Mouse (Mus musculus) neural tube, embryonic 15.5 days (tissue): Measurements from ENCODE around the gene Olfr1226. TPM values are rescaled to one million over a fixed set of nuclear protein-coding genes. Genes with fewer than 3 reads are reported as not detected.
"Not testable (repeated sequence)": the region's sequence is repeated elsewhere in the genome, so short reads cannot be mapped to it uniquely, and the experiment has no call there.

ENCODE experiments used
- ATAC-seq: fragments of 200-750 bp; cut with Nextera tagmentation; 2 replicates; pipeline ENCODE4 v1.8.0; 2017; ENCODE audit warnings: mild to moderate bottlenecking, moderate TSS enrichment, moderate library complexity; ENCODE audit not compliant: low FRiP score
- H3K27ac ChIP-seq: fragments of 300-500 bp; sonication (generic); replicated peaks from 2 replicates; pipeline ENCODE4 v1.5.1; 2015; ENCODE audit warnings: mild to moderate bottlenecking, inconsistent platforms
- H3K27me3 ChIP-seq: fragments of 300-500 bp; sonication (generic); replicated peaks from 2 replicates; pipeline ENCODE4 v1.6.1; 2015; ENCODE audit warnings: inconsistent platforms
- H3K36me3 ChIP-seq: fragments of 300-500 bp; sonication (generic); 2 replicates; pipeline ENCODE4 v1.6.1; 2015; ENCODE audit warnings: inconsistent platforms
- H3K4me1 ChIP-seq: fragments of 300-500 bp; sonication (generic); 2 replicates; pipeline ENCODE4 v1.6.1; 2015; ENCODE audit warnings: inconsistent platforms
- H3K4me2 ChIP-seq: fragments of 300-500 bp; sonication (generic); 2 replicates; pipeline ENCODE4 v1.6.1; 2015; ENCODE audit warnings: inconsistent platforms, mild to moderate bottlenecking, moderate library complexity
- H3K4me3 ChIP-seq: fragments of 300-500 bp; sonication (generic); replicated peaks from 2 replicates; pipeline ENCODE4 v1.5.1; 2015; ENCODE audit warnings: mild to moderate bottlenecking, inconsistent platforms
- H3K9ac ChIP-seq: fragments of 300-500 bp; sonication (generic); replicated peaks from 2 replicates; pipeline ENCODE4 v1.6.1; 2015; ENCODE audit warnings: mild to moderate bottlenecking, inconsistent platforms
- H3K9me3 ChIP-seq: fragments of 300-500 bp; sonication (generic); replicated peaks from 2 replicates; pipeline ENCODE4 v1.6.1; 2016; ENCODE audit warnings: inconsistent platforms
- WGBS: fragments of 180-500 bp; shearing (Covaris S2); methylation state at CpG from one replicate; pipeline ENCODE4 v1.1.7; 2015; ENCODE audit warnings: mixed read lengths; 5-methylcytosine and 5-hydroxymethylcytosine counted together
- polyA plus RNA-seq: library from polyadenylated mRNA; unstranded; fragments of >200 nt; fragmentation: Nextera tagmentation; extraction: Ambion mirVana; gene quantifications from 2 replicates; pipeline ENCODE4 v1.2.1, GENCODE M21; 2015

Gene Olfr1226
- not detected in 2 replicates for polyA plus RNA-seq

DNA sequence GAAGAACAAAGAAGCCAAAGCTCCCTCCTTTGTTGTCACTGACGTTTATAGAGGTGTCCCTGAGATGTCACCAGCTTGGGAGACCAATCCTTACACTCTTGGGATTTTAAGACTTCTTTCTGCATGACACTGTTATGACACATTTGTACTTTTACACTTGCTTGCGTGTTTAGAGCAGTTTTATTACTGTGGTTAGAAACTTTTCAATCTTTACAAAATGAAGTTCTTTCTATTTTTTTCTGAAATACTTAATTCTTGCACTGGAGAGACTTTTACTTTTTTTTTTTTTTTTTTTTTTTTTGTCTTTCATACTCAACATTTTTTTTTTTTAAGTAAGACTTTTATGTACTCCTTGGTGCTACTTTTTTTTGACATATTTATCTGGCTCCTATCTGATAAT is at the start of gene Olfr1226:
Gene Olfr1226 (minus strand): TSS at position 101 of the 400 bp plus-strand sequence.
- Histone ChIP-seq H3K4me2 (no peak within 1 kb of the TSS), H3K27ac (no peak within 1 kb of the TSS), H3K9me3 (no peaks in the 10 kb centered on the region), H3K27me3 (no peaks in the 10 kb centered on the region), H3K4me1 (no peaks in the 10 kb centered on the region), H3K36me3 (no peaks in the 10 kb centered on the region), H3K9ac (no peak within 1 kb of the TSS), H3K4me3 (no peak within 1 kb of the TSS)
- WGBS = 62% methylated on average over 2 of the region's 2 CpGs
- ATAC-seq = no peak

DNA sequence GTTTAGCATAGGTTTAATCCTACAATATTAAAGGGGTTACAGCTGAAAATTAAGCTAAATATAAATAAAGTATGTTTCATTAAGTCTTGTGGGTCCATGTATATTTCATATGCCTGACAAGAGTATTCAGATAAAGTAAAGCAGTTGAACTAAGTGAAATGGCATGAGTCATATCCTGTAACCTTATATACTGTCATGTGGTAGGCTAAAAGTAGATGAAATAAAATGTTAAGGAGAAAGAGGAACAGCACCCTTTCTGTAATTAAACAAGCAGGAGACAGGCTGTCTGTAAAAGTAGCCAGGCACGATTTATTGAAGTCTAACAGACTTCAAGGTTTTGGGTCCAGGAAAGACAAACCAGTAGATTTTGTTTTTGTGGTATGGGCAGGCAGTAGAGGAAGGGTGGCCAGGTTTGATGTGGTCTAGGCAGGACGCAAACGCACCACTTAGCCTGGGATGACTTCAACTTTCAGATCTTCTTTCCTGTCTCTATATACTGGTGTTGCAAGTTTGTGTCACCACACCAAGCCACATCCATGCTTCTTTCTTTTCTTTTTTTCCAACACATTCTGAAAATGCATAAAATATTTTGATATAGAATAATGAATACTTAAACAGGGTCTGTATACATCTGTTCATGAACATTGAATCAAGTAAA is 3.4 kb downstream of the Olfr1226 start:
- no peaks in the 10 kb centered on the region for H3K36me3 ChIP-seq
- no peaks in the 10 kb centered on the region for H3K27me3 ChIP-seq
- H3K9me3 ChIP-seq = no peaks in the 10 kb centered on the region
- H3K4me1 ChIP-seq = no peaks in the 10 kb centered on the region
- no peak overlapping the region for H3K4me2 ChIP-seq
- no peak for ATAC-seq
- 94% methylated on average over 3 of the region's 3 CpGs for WGBS
- H3K4me3 ChIP-seq = no peak overlapping the region
- no peak overlapping the region for H3K9ac ChIP-seq
- H3K27ac ChIP-seq = no peak overlapping the region

DNA sequence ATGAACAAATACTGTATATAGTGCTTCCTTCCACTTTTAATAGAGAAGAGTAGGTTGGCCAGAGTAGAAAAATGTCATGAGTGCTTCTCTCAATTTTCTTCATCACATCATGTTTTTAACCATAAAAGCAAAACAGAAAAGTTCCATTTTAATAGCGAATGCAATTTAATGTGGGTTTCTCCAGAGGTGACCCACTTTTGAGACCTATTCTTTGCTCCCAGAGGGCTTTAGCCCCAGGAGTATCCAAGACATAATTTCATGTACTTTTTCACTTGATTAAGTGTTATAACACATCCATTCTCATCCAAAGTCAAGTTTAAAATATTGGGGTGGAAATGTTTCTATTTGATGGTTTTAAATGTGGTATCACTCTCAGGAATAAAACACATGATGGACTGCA is 25.3 kb downstream of the Olfr1226 start, which contains the start of gene Olfr1225:
Gene Olfr1225 (minus strand): TSS at position 101 of the 400 bp plus-strand sequence.
- H3K4me1 ChIP-seq = no peaks in the 10 kb centered on the region
- ATAC-seq = no peak
- H3K9ac ChIP-seq = no peak within 1 kb of the TSS
- H3K27ac ChIP-seq = no peak within 1 kb of the TSS
- no peaks in the 10 kb centered on the region for H3K27me3 ChIP-seq
- H3K9me3 ChIP-seq = no peaks in the 10 kb centered on the region
- H3K36me3 ChIP-seq = no peaks in the 10 kb centered on the region
- H3K4me2 ChIP-seq = no peak within 1 kb of the TSS
- no peak within 1 kb of the TSS for H3K4me3 ChIP-seq
- 96% methylated on average over 1 of the region's 1 CpGs for WGBS

DNA sequence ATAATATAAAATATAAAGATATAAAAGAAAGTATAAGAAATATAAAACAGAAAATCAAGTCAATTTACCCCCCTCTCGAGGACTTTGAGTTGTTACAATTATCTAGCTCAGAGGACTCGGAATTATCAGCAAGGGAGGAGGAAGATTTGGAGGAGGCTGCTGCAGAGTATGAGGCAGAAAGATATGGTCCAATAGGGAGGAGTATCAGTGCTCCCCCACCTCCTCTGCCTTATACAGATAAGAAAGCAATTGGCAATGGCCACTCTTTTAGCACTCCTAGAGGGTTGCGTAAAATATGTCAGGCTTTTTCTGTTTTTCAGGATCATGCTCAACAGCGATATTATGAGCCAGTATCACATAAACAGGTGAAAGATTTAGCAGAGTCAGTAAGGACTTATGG is 35.1 kb downstream of the Olfr1226 start:
- 93% methylated on average over 4 of the region's 4 CpGs for WGBS
- not testable (repeated sequence) for H3K9me3 ChIP-seq, H3K9ac ChIP-seq, H3K27me3 ChIP-seq, ATAC-seq, H3K36me3 ChIP-seq, H3K4me1 ChIP-seq, H3K4me2 ChIP-seq, H3K27ac ChIP-seq, H3K4me3 ChIP-seq

DNA sequence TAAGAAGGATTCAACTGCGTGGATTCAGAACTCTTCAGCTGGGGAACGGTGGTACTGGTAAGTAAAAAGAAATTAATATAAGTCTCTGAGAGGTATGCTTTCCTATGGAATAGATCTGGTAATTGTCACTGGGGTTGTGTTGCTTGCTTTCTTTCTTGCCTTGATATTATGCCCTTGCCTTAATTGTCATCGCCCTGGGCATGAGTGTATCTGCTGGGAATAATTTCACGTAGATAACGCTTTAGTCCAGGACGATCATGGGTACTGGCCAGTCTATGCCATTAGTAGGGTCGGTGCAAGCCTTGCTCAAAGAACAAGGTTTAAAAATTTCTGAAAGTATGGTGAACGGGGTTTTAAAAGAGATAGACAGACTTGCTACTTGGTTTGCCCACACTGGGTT is 35.9 kb downstream of the Olfr1226 start, which contains the start of gene Olfr1224-ps1:
Gene Olfr1224-ps1 (minus strand): TSS at position 101 of the 400 bp plus-strand sequence.
- H3K4me2 ChIP-seq, H3K9me3 ChIP-seq, H3K27me3 ChIP-seq, H3K4me3 ChIP-seq, H3K36me3 ChIP-seq, H3K4me1 ChIP-seq, H3K9ac ChIP-seq, H3K27ac ChIP-seq, ATAC-seq: not testable (repeated sequence)
- WGBS = 93% methylated on average over 8 of the region's 8 CpGs

DNA sequence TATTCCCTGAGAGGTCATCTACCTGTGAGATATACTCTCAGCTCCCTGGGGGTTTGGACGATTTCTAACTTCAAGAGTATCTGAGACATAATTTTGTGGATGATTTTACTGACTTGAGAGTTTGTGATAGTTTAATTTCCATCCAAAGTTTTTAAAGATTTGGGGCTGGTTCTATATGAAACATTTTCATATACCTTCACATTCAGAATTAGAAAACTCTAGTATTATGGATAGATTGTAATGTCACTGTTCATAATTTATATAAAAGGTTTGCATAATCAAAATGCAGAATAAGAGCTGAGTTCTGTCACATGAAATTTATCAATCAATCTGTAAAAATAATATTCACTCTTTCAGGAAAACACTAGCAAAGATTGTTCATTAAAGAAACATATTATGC is 48.4 kb downstream of the Olfr1226 start, which contains the start of gene Olfr1223:
Gene Olfr1223 (minus strand): TSS at position 101 of the 400 bp plus-strand sequence.
- no peak within 1 kb of the TSS for H3K4me3 ChIP-seq

More for the DNA sequence above, 48.4 kb downstream of the Olfr1226 start, which contains the start of gene Olfr1223:
- Histone ChIP-seq H3K27me3 (no peaks in the 10 kb centered on the region), H3K9me3 (no peaks in the 10 kb centered on the region), H3K27ac (no peak within 1 kb of the TSS), H3K4me1 (no peaks in the 10 kb centered on the region), H3K9ac (no peak within 1 kb of the TSS), H3K36me3 (no peaks in the 10 kb centered on the region), H3K4me2 (no peak within 1 kb of the TSS)
- no peak for ATAC-seq
- 79% methylated on average over 1 of the region's 1 CpGs for WGBS

Other genes with a start within 250 kb of the Olfr1226 start
- not detected in 2 replicates for gene Olfr1212, start 246.1 kb downstream of the Olfr1226 start, polyA plus RNA-seq
- gene Gm13762, start 219.8 kb downstream of the Olfr1226 start, polyA plus RNA-seq = not detected in 2 replicates
- gene Olfr1214, start 207.4 kb downstream of the Olfr1226 start, polyA plus RNA-seq = not detected in 2 replicates
- not detected in 2 replicates for gene Olfr1215, start 193.1 kb downstream of the Olfr1226 start, polyA plus RNA-seq
- not detected in 2 replicates for gene Olfr1216, start 181.7 kb downstream of the Olfr1226 start, polyA plus RNA-seq
- not detected in 2 replicates for gene Olfr1217, start 168.0 kb downstream of the Olfr1226 start, polyA plus RNA-seq
- not detected in 2 replicates for gene Olfr1218, start 138.9 kb downstream of the Olfr1226 start, polyA plus RNA-seq
- gene Olfr1219, start 116.5 kb downstream of the Olfr1226 start, polyA plus RNA-seq = not detected in 2 replicates
- gene Olfr1220, start 93.2 kb downstream of the Olfr1226 start, polyA plus RNA-seq = not detected in 2 replicates
- not detected in 2 replicates for gene Olfr1221, start 82.8 kb downstream of the Olfr1226 start, polyA plus RNA-seq
- gene Olfr1222, start 67.0 kb downstream of the Olfr1226 start, polyA plus RNA-seq = not detected in 2 replicates
- gene Olfr1223, start 48.5 kb downstream of the Olfr1226 start, polyA plus RNA-seq = not detected in 2 replicates
- gene Olfr1224-ps1, start 36.0 kb downstream of the Olfr1226 start, polyA plus RNA-seq = not detected in 2 replicates
- not detected in 2 replicates for gene Olfr1225, start 25.4 kb downstream of the Olfr1226 start, polyA plus RNA-seq
- not detected in 2 replicates for gene Olfr1228, start 54.0 kb upstream of the Olfr1226 start, polyA plus RNA-seq
- gene Olfr1229, start 88.0 kb upstream of the Olfr1226 start, polyA plus RNA-seq = not detected in 2 replicates
- not detected in 2 replicates for gene Olfr1230, start 97.2 kb upstream of the Olfr1226 start, polyA plus RNA-seq
- gene Olfr1231, start 107.0 kb upstream of the Olfr1226 start, polyA plus RNA-seq = not detected in 2 replicates
- not detected in 2 replicates for gene Olfr1232, start 129.6 kb upstream of the Olfr1226 start, polyA plus RNA-seq
- not detected in 2 replicates for gene Olfr1233, start 142.3 kb upstream of the Olfr1226 start, polyA plus RNA-seq
- gene Olfr1234, start 164.8 kb upstream of the Olfr1226 start, polyA plus RNA-seq = not detected in 2 replicates
- not detected in 2 replicates for gene Olfr1238, start 209.6 kb upstream of the Olfr1226 start, polyA plus RNA-seq
- not detected in 2 replicates for gene Olfr1239, start 220.4 kb upstream of the Olfr1226 start, polyA plus RNA-seq
- not detected in 2 replicates for gene Olfr1240, start 243.0 kb upstream of the Olfr1226 start, polyA plus RNA-seq